Mouse (Mus musculus) adrenal gland, postnatal 25 days (tissue): ENCODE data around the gene Isl1. TPM values are rescaled to one million over a fixed set of nuclear protein-coding genes. Genes with fewer than 3 reads are reported as not detected.
A peak's percentile ranks its signal among the peaks of the same experiment; 100 is the strongest.

Source experiments
- DNase-seq: peaks from one replicate; pipeline ENCODE4 v3.0.0; 2021; ENCODE audit warnings: mixed read lengths
- long read RNA-seq: library from polyadenylated mRNA; stranded (forward); transcript quantifications from one replicate; pipeline ENCODE4 v2.0.0, GENCODE M21; 2021
- total RNA-seq: library from RNA; stranded (reverse); gene quantifications from 2 replicates; pipeline ENCODE4 v1.2.3, GENCODE M21; 2021

The Isl1 gene
- total RNA-seq: 4.0 and 6.0 TPM in 2 replicates
- long read RNA-seq, partial matches to known transcripts: 2 of 5 reads
- long read RNA-seq, other reads (novel, unspliced or antisense): 0 of 5 reads

DNA sequence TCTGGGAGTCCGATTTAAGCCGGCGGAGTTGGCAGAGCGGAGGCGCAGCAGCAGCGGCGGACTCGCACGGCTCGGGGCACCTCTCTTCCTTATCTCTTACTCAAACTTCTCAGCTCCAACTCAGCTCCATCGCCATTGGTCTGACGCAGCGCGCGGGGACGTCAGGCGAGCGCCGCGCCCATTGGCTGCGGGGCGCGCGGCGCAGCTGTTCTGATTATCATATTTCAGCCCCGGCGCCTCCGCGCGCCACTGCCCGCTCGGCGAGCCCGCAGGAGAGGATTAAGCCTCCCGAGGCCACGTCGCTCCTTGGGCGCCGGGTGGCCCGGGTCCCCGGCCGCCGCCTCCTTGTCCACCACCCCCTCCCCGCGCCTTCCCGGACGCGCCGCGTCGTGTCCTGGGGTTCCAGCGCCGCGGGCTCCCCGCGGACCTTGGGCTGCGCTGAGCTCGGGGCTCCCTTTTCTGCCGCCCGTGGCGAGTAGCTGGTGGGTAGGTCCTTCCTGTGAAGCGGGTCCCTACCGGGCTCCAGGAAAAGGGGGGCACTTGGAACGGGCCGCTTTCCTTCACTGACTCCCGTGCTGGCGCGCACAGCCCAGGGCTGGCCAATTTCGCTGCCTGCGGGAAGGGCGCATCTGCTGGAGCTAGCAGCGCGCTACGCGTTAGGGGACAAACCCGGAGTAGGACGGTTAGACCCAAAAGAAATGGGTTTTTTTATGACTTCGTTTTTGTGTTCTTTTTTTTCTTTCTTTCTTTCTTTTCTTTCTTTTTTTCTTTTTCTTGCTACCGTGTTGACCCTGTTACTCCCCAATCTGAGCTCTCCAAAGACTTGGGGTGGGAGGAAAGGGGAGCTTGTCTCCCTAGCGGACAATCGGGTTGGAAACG, at the start of gene Isl1:
Gene Isl1 (minus strand): TSS at position 106 of the 879 bp plus-strand sequence.
- peak; percentile 68 for DNase-seq

DNA sequence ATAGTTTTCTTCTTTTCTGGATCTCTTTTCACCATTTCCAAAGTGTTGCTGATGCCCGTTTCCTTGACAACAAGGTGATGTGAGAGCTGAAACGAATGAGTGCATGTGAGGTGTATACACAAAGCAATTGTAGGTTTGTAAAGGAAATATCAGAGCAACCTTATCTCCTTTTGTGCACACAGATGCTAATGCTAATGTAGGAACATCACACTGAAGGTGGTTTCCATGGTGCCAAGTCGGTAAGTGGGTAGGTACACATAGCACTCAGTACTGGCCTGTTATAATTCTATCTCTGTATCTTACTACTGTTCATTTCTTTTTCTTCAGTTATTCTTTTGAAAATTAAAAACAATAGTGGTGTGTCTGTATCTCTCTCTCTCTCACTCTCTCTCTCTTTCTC, 26.3 kb upstream of the Isl1 start:
- DNase-seq: no peak

DNA sequence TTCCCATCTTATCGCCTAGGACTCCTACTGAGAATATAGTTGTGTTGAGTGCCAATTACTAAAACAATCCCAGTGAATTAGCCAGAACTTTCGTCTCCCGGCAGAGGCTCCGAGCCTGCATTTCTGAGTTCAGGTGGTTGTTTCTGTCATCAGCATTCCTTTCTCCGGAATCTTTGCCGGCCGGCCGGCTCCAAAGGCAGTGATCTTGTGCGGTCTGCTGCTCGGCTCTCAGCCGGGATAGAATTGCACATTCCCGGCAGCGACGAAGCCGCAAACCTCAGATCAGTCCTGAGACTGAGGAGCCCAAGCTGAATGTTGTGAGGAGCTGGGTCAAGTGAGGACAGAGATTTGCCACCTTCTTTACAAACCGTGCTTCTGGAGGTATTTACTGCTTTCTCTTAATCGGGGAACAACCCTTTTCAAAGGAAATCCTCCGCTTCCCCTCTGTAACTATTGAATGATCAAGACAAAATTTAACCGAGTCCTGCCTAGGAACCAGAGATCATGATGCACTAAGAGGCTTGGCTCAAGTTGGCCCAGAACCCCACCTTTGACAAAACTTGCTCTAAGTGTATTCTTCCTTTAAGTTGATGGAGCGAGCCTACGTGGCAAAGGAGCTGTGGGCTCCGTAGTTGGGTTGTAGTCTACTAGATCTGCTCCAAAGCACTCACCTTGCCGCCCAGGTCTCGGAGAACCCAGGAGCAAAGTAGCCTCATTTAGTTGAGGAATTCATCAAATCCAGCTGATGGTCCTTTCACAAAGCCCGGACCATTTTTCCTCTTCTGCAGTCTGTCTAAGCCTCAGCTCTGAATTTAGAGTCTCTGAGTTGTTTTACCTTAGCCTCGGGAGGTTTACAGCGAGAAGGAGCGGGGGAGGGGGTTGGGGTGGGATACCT, 4.4 kb upstream of the Isl1 start:
- no peak for DNase-seq

DNA sequence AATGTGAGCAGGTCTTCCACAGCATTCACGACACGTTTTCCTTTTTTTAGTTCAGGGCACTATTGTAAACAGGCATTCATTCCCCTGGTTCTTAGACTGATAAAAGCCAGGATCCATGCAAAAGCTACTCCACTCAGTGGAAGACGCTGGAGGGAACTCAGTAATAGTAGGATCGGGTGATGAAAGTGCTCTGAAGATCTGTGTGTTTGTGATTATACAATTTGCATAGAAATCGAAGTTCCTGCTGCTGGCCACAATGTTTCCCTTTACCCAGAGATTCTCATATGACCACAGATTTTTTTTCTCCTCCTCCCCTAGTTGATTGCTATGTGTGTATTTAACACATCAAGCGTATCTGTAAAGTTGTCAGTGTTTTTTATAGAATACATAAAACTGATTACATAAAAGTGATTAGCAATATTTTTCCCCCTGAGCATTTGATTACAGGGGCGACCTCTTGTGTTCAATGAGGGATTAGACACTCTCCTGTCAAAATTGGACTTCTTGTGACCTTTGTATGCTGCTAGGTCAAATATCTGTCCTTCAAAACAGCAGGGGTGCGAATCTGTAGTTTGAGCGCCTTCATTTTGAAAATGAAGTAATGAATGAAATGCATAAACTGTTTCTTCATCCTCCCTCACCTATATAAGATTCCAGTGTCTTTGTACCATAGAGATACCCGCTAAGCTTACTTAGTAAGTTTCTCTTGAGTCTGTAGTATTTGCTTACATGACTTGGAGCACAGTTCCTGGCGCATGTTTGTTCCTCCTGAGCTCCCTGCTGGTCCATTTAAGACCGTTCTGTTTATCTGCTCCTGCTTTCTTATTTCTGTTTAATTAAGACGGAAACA, 2.6 kb upstream of the Isl1 start:
- DNase-seq: no peak

DNA sequence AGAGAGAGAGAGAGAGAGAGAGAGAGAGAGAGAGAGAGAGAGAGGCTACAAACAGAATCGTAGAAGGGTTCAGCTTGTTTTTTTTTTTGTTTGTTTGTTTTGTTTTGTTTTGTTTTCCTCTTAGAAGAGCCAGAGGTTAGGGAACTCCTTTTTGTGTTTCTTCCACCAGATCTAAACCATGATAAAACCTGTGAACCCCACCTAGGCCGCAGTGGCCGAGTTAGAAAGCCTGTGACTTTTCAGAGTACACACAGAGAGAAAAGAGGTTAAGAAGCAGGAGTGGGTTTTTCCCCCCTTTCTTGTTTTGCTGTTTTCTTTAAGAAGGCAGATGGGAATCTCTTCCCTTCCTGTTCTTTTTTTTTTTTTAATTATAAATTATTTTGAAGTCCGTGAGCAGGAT, 1.5 kb upstream of the Isl1 start:
- DNase-seq: no peak

DNA sequence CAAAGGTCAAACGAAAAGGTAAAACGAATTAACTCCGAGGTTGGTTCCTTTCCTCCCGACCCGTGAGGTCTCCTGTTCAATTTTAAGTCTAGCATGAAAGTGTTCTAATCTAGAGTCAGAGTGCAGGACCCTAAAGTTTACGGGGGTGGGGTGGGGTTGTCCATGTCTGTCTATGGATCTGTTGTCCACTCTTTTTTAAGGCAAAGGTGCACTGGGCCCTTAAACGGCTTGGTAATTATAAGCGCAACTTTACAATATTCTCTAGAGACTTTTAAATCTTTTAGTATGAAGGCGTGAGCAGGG, 925 bp upstream of the Isl1 start:
- no peak for DNase-seq

DNA sequence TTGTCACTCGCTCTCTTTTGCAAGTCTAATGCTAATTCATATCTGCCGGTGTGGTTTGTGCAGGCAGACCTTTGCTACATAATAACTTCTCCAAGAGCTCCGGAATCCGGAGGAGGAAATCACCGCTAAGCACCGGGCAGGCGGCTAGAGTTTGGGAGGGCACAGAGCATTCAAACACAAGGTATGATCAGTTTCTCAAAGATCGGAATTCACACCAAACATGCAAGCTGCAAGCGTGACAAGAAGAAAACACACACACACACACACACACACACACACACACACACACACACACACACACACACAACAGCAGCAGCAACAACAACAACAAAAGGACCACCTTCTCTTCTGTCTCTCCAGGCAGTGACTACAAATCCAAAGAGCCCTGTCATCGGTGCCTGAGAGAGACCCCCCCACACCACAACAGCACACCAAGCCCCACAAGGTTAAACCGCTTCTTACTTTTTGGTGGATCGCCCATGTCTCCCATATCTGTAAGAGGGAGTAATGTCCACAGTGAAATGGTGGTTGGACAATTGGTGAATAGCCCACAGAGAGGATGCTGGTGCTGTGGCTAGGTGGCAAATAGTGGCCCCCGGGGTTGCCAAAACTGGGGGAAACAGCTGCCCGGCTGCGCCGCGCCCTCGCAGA, 431 bp downstream of the Isl1 start:
- no peak for DNase-seq

DNA sequence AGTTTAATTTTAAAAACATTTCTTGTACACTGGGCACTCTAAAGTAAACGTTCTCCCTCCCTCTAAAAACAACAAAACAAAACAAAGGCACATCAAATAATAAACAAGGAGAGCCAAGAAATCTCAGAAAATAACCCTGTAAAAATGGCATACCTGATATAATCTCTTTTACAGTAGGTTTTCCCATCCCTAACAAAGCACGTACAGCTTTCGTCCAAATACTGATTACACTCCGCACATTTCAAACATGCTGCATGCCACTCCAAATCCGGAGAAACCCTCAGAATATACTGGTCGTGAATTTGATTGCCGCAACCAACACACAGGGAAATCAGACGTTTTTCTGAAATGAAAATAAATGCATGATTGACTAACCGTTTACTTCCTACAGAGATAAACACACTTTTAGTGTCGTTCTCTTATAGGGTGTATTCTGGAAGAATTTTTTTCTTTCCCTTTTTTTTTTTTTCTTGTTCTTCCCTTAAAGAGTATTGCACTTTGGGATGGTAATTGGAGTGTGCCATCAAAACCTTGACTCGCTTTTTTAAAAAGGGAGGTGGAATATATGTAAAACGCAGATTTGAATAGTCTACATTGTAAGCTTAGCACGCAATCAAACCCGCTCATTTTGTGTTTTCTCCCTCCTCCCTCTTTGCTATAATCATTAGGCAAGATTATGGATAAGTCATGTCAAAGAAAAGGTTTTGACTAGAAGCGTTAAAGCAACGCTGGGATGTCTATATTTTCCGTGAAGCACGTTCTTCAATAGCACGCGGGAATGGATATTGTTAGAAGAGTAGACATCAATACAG, 1.2 kb downstream of the Isl1 start:
- DNase-seq: no peak

DNA sequence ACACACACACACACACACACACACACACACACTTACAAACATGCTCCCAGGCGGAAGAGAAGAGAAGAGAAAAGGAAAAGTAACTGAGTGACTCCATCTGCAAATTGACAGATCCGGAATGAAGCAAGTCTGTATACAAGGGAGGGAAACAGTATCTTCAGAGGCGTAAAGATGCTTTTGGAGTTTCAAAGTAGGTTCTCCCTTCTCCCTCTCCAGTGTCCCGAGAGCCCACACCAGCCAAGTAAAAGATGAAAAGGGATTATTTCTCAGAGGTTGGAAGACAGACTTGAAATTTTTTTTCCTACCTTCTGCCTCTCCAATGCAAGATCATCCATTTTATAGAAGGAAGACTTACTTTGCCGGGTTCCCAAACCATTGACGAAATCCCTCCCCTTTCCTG, 2.9 kb downstream of the Isl1 start:
- DNase-seq: no peak

DNA sequence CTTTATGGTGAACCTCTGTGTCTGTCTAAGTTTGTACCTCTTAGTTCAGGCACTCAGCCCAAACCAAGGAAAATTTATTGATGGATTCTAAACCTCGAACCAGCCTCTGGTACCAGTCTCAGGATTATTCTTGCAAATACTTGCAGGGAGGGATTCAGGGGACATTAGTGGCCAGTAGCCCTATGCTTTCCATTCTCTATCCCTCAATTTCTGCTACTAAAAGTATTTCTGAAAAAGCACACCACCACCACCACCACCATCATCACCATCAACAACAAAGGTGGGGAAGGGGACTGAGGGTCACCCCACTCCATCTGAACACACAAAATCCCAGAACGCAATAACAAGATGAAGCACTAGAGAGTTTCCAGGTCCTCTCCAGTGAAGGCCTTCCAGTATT, 3.8 kb downstream of the Isl1 start:
- no peak for DNase-seq

DNA sequence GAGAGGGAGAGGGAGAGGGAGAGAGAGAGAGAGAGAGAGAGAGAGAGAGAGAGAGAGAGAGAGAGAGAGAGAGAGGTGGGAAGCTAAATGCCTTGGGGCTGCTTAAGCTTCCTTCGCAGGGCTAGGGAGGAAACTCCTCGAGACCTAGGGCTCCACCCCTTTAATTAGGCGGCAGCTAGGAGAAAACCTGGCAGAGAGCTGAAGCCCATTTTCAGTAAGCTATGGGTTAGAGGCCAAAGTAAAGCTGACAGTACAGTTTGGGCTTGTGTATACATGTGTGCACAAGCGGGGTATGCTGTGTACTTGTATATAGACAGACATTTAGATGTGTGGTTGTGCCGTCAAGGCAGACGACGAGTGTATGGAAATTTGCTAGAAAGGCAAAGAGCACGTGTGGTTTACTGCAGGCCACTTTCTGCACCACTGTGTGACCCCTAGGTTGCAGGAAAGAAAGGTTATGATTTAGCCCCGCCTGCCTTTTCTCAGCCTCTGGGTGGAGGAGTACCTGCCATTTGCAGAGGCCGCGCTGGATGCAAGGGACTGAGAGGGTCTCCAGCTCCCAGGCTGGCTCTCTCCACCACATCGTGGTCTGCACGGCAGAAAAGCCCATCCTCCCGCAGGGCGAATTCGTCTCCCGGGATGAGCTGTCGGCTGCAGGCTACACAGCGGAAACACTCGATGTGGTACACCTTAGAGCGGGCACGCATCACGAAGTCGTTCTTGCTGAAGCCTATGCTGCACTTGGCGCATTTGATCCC, 4.6 kb downstream of the Isl1 start:
- DNase-seq: no peak

DNA sequence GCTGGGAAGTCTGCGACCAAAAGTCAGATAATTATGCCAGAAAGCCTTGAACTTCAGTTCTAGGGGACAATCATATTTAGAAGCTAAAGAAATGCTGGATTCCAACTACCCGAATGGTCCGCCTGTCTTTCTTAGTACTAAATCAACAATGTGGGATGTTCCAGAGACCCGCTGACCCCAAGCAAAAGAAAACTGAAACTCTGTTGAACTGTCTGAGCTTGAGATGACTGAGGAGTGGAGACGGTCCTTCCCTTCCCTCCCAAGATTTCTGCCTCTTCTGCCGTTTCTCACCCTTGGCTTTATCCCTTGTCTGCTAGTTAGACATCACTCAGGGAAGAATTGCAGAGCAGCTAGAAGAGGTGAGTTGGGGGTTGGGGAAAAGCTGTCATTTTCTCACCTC, 5.7 kb downstream of the Isl1 start:
- DNase-seq: no peak

DNA sequence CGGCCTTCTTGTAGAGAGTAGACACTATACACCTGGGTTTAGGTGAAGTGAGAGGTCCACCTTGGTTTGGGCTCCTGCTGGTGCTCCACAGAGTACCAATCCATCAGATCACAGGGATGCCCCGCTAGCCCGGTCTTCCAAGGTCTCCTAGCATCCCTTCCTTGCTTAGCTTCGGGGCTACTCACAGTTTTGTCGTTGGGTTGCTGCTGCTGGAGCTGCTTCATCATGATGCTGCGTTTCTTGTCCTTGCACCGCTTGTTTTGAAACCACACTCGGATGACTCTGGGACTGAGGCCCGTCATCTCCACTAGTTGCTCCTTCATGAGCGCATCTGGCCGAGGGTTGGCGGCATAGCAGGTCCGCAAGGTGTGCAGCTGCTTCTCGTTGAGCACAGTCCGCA, 6.6 kb downstream of the Isl1 start:
- no peak for DNase-seq

DNA sequence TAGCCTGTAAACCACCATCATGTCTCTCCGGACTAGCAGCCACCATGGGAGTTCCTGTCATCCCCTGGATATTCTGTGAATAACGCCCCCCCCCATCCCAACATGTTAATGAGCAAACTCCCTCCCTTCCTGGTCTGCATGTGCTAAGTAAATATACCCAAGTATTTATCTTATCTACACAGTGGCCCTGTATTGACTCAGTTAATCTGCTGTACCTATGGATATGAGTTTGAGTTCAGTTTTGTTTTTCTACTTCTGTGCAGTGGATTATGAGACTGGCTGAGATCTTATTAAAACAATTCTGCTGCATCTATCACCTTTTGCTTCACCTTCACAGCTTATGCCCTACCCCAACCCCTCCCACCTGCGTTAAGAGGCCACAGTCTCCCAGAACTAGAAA, 7.8 kb downstream of the Isl1 start:
- DNase-seq: no peak

DNA sequence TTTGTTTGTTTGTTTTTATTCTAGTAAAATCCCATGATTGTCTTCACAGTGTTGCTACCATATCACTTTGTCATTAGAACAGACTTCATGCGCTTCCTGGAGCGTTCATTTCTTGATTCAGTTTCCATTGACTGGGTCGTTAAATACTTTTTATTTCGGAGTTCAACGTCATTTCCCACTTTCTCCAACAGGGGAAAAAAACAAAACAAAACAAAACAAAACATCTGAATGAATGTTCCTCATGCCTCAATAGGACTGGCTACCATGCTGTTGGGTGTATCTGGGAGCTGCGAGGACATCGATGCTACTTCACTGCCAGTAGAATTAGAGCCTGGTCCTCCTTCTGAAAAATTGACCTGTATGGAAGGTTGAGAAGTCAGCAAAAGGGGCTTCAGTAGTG, 10.2 kb downstream of the Isl1 start:
- DNase-seq: no peak

DNA sequence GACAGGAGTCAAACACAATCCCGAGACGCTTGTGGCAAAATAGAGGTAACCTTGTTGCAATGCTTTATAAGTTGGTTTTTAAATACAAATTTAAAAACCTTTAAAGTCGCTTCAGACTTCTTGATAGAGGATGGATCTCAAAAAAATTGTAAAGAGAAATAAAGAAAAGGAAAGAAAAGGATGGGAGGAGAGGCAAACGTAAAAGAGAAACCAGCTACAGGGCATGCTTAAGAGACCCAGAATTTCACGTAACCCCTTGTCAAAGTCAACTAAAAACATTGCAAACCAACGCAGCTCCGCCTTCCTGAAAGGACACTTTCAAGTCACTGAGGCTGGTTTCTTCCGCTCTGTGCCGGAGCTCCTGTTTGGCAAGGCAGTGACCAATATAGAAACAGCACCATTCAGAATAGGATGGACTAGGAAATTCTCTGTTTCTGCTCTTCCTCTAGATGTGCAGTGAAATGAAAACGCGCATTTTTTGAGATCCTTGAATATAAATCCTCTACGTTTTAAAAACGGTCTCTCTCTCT, 10.8 kb downstream of the Isl1 start:
- no peak for DNase-seq

DNA sequence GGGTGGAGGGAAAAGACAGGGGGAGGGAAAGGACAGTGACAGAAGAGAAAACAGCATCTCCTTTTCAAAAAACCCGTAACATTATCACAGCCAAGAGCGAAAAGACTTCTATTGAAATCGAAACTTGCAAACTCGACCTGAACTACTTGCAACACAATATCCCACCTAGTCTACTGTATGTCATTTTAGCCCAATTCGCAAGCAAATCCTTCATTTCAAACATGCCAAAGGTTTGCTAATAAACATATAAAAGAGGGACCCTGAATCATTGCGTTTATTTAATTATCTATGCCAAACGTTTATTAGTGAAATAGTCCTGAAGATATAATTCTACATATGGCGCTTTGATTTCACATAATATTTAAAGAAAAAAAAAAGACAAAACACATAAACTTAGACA, 11.5 kb downstream of the Isl1 start:
- DNase-seq: no peak

DNA sequence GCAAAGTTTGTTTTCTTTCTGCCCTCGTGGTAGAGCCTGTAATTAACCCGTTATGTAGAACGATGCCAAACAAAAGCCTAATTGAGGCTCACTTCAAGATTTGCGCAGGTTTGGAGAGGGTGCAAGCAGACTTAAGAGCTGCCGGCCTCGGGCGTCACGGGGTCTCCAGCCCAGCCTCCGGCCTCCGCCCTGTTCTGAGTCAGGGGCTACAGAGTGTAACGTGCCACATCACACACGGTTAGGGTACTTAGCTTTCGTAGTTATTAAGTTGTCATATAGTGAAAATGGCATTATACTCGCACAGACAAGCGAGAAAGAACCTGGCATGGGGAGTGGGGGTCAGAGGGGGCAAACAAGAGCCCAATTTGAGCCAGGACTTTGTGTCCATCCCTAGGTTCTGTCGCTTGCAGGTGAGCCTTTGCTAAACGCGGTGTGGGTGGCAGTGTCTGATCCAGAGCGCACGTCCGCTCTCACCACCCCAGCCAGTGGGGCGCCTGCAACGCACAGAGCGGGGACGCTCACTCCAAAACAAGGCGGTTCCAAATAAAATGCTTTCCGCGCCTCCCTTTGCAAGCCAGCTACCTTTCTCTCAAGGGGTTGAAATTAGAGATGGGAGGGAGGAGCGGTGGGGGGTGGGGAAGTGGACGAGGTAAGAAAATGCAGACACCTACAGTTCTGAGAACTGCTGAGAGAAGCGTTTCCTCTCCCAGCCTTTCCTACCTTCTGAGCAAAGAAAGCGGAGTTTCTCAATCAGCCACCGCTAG, 12.3 kb downstream of the Isl1 start:
- no peak for DNase-seq

DNA sequence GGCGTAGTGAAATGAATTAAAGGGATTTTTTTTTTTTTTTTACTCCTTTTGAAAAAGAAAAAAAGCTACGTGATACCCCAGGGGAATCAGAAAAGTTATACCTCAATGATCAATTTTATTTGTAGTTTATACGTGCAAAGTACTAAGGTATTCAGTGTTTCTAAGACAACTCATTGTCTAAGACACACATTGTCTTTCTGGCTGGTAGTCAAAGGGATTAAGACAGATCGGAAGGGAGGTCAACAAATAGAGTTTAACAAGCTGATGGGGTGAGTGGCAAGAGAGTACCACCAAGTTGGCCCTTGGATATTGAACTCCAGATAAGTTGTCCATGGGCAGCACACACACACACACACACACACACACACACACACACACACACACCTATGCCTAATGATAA, 14.1 kb downstream of the Isl1 start:
- no peak for DNase-seq
